Mouse (Mus musculus): ENCODE data around the gene Sgcd.

Sgcd gene

DNA sequence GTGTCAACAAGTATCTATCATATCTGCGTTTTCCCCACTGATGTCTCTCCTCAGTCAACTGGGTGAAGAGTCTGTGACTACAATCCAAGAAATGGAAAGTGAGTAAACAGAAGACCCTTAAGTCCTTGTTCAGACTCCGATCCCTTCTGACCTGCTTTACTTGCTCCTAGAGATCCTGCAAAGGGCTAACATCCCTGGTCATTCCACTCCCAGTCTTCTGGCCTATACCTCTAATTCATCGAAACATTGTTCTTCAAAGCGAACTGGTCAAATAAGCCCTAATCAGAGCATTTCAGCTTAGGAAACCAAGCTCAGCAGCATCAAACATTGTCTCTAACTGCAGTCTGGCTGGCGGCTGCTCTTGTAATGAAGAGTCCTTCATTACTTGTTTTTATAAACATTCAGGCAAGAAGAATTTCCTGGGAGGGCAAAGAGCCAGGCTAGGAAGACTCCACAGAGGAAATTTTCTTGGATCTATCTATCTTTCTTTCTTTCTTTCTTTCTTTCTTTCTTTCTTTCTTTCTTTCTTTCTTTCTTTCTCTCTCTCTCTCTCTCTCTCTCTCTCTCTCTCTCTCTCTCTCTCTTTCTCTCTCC lies 833.8 kb downstream of the Sgcd start:
- in situ Hi-C loops (cut with MboI, MseI) = loop anchor here in 1 of 2 experiments (5.0 kb wide), 1 partner anchor 67 kb away; no protein-coding TSS in a partner anchor

DNA sequence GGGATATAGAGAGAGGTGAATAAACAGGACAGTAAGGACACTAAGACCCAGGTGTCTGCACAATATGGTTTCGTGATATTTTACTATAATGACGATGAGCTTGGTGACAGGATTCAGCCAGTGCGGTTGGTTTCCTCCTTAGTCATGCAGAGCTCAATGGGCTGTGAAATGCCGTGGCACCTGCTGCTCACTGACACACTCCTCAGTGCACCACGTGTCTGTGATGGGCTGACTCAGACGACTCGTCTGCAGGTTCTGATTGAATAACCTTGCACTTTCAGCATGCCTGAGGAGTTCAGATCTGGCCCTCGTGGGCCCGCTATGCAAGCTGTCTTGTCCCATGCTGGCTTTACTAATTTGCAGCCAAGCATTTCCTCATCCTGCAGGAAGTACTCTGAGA lies 839.2 kb downstream of the Sgcd start:
- in situ Hi-C loops (cut with MboI, MseI) = loop anchor here in 1 of 2 experiments (5.0 to 10.0 kb wide), 2 partner anchors 73 to 1085 kb away; no protein-coding TSS in a partner anchor

DNA sequence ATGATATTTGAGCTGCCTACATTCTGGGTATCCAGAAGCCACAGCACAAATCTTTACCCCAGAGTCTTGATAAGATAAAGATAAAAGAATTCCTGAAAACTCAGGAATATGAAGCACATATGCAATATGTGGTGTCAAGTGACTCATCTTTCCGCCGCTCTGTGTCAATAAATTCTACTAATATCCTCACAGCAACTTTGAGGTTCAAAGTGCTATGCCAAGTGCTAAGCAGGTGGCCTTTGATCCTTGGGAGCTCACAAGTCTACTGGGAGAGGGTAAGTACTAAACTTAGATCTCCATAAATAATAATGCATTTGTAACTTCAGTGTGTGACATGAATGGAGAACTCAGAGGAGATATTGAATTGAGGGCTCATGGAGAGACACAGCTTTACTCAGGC lies 848.9 kb downstream of the Sgcd start:
- in situ Hi-C loops (cut with MboI, MseI) = loop anchor here in 1 of 2 experiments (10.0 kb wide), 1 partner anchor 1095 kb away; no protein-coding TSS in a partner anchor

DNA sequence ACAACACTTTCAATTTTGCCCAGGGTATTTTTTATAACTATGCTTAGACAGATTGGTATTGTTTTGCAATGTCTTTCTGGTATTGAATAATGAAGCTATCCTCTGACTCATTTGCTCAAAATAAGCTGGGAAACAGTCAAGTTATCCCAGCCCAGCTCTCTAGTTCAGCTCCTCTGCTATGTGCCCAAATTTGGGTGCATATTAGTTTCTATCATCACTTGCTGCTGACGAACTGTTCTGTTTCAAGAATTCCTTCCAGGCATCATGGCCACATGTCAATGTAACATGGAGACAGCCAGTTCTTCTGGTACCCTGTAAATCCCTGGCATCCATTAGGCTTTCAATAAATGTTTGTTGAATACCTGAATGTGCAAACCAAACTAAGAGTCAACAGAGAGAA lies 849.5 kb downstream of the Sgcd start:
- in situ Hi-C loops (cut with MboI, MseI) = no loop called here

DNA sequence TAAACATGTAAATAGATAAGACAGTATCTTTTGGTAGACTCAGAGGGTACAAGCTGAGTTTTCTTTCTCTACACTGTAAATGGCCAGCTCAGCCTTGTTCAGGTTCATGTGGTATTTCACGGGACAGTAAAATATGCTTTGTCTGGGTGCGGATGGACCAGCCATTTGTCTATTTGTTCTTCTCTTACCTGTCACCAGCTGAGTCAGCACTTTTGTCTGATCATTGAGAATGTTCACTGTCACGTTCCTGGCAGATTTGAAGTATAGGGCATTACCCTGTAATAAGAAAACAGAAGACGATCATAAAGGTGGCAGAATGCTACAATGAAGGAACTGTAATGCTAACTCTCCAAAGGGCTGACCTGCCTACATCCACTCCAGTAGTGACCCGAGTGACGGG lies 856.4 kb downstream of the Sgcd start:
- in situ Hi-C loops (cut with MboI, MseI) = no loop called here

DNA sequence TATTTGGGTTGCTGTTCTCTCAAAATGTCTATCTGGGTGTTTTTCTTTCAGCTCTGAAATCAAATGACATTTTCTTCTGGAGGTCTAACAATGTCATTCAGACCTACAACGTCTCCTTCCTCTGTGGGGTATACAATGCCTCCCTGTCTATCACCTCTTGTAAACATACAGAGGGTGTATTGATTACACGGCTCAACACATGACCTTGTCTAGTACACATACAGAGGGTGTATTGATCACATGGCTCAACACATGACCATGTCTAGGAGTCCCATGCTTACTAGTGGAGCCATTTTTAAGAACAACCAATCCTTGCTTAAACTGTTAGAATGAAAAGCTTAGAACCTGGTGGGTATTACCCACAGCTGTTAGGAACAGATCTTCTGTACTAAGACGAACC lies 858.3 kb downstream of the Sgcd start:
- in situ Hi-C loops (cut with MboI, MseI) = no loop called here

DNA sequence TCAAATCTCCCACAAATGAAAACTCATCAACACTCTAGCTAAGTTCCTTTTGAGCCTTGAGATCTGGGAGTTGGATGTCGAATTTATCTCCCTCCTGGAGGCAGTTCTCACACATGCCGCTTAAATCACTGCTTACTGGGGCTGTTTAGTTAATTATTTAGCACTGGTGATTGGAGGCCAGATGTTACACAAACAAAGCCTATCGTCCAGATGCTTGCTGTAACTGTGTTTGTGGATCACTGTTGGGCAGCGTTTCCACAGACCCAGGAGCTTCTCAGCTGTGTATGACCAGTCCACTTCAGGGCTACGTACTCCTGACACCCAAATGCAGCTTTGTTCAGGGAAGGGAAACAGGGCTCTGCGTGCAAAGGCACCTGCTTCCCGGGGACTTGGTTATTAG lies 858.8 kb downstream of the Sgcd start:
- in situ Hi-C loops (cut with MboI, MseI) = no loop called here

DNA sequence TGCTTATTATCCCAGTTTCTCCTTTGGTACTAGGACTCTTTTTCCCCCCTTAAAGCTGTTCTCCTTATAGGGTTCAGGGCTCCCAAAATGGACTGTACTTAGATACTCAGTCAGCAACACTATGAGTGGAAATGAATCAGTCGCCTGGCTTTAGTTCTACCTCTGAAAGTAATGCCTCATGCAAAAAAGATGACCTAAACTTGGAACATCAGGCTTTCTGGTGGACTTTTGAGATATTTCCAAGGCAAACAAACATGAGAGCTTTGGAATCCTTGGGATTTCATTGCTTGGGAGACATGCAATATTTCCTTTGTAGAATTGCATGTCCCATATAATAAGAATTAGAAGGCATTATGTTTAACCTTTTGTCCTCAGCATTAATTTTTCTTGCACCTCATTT lies 859.6 kb downstream of the Sgcd start:
- in situ Hi-C loops (cut with MboI, MseI) = no loop called here

DNA sequence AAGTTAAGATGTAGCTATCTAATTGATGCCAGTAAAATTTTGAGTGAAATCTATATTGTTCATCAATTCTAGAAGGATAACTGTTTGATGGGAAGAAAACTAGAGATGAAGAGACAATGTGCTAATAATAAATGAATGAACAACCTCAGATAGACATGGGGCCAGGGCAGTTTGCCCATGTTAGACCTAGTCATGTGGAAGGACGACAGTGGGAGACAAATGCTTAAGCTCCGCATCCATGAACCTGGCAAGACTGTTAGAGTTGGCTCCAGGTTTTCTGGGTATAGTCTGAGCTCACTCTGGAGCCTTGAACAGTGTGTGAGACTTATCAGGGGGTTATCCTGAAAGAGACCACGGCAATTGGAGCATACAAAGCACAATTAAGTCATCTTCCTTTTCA lies 860.4 kb downstream of the Sgcd start:
- in situ Hi-C loops (cut with MboI, MseI) = no loop called here

DNA sequence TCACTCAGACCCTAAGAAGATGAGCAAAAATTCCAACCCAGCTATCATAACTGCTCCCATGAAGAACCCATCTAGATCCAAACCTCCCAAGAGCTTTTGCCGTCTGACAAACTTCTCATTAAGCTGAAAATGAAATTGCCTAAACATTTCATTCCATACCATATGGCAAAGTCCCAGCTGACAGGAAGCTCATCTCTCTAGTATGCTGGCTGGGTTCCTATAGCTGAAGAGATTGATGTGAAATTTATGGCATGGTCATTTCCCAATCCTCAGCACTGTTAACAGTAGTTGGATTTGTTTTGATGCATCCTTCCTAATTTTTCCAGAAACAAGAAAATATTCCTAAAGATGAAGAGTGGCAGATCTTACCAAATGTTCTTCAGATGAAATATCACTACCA lies 867.9 kb downstream of the Sgcd start:
- in situ Hi-C loops (cut with MboI, MseI) = no loop called here

DNA sequence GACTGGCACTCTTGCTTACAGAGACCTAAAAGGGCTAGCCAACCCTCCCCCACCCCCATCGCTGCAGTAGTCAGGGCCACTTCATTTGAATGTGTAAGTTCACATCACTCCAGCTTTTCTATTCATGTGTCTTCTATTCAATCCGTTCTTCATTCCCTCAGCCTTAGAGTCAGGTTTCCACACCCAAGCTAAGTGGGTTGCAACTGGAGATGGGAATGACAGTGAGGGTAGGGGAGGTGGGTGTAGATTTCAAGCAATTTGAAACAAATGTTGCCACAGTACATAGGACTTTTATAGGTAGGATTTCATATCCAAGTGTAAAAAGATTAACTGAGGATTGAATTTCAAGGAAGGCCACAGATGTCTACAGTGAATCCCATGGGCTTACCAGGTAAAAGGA lies 870.9 kb downstream of the Sgcd start:
- in situ Hi-C loops (cut with MboI, MseI) = no loop called here

DNA sequence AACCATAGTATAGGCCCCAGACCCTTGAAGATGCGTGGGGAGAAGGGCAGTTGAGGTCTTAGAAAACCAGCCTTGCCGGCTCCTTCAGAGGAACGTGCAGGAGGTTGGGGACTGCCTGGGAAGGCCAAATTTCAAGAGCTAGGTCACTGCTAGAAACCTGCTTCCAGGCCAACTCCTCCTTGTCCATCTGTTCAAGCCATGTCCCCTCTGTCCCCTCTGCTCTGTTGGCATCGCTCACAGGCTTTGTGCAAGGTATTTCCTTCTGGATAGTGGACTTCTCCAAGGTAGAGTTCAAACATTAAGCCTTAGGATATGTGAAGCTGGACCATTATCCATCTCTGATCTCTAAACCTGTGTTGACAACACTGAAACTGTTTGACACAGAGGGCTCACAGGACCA lies 874.4 kb downstream of the Sgcd start:
- in situ Hi-C loops (cut with MboI, MseI) = no loop called here

DNA sequence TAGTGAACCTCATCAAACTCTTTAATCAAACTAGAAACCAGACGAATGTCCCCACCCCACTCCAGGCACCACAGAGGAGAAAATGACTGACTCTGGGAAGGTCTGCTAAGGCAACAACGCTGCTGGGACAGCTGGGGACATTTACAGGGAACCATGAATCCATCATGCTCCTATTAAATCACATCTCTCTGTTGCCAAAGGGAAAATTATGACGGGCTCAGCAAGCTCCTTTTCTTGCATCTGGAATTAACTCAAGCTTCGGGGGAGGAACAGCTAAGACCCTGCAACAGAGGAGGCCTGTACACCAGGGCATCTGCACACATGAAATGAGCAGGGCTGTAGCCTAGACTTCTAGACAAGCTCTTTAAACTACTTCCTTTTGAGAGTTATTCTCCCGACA lies 875.7 kb downstream of the Sgcd start:
- in situ Hi-C loops (cut with MboI, MseI) = no loop called here

DNA sequence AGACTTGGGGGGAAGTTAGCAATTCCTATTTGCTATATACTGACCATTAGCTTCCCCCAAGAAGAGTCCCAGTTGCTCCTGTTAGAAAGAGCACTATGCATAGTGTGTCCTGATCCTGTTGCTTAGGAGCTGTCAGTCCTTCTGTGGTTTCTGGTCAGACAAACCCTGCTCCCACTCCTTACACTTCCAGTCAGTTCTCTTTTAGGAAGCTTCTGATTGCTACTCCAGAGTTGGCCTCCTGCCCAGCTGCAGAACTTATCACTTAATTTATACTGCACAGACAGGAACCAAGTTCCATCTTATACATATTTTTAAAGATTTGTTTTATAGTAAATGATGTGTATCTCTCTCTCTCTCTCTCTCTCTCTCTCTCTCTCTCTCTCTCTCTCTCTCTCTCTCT lies 878.5 kb downstream of the Sgcd start:
- in situ Hi-C loops (cut with MboI, MseI) = no loop called here

DNA sequence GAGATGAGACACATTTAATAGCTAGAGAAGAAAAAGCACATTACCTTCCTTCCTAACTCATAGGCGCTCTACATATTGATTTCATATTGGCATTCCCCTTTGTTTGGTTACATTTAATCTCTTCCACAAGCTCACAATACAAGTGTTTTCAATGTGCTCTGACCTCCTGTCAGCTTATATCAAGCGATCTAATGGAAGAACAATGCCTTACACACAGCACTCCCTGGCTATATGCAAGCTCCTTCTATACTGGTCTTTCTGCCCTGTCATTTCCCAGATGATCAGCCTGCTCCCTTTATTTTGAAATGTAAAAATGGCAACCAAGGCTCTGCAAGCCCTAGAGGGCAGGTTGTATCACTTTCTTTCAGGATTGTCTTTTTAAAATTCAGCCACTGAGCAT lies 881.1 kb downstream of the Sgcd start:
- in situ Hi-C loops (cut with MboI, MseI) = no loop called here

DNA sequence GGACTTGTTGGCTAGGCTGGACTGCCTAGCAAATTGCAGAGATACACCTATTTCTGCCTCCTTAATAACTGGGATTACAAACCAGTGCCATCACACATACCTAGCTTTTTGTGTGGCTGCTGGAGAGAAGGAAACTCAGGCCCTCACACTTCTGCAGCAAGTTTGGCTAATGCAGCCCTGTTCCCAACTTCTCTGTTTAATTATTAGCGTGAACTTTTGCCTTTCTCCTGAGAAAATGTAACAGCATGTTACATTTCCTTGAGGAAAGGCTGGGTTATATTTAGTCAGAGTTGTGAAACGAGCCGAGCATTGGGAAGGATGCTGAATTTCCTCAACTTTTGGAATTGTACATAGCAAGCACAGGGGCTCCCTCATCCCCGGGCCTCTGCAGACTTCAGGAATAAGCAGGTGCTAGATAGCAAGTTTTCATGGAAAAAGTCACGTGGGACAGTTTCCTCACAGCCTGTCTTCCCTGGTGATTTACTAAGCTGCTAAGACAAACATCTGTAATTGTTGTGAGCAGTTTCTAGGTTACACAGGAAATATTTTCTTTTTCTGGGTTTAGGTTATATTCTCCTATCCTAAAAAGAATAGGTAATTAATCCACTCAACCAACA lies 895.4 kb downstream of the Sgcd start:
- in situ Hi-C loops (cut with MboI, MseI) = no loop called here

DNA sequence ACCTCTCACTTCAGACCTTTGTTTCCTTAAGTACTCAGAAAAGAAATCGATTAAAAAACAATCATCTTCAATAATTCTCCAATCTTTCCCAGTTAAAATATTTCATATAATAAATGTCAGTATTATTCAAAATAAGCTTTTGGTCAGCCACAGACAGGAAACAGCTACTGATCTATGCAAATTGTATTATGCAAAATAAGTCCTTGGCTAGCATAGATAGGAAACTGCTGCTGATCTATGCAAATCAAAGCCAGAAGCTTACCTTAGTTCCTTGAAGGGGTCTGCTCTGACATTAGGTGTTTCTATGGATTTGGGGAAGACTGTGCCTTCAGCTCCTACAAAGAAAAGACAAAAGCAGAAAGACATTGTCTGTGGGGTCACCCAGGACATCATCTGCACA lies 906.3 kb downstream of the Sgcd start:
- in situ Hi-C loops (cut with MboI, MseI) = no loop called here

DNA sequence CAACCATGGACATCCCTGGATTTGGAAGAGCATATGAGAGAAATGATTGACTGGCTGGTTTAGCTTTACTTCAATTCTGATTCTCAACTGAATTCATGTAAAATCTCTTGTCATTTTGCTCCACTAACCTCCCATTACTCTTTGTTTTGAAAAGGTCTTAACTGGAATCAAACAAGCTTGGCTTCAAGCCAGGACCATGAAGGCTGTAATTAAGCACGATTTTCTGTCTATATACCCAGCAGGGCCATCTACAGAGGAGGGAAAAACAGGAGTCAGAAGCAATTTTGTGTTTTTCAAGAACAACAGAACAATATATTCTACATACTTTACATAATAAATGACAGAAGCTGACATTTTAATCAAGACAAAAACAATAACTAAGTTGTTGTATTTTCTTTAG lies 915.2 kb downstream of the Sgcd start:
- in situ Hi-C loops (cut with MboI, MseI) = no loop called here

DNA sequence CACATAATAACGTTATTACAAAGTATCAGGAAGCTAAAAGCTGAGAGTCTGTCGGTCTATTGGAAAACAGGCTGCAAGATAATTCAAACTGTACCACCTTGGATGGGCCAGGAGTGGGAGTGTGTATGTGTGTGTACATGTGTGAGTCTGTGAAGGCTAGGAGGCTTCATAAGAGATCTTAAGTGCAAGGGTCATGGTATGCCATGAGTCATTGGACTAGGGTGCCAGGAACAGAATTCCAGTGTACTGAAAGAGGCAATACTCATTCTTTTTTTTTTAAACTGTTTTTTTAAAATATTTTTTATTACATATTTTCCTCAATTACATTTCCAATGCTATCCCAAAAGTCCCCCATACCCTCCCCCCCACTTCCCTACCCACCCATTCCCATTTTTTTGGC lies 917.6 kb downstream of the Sgcd start:
- in situ Hi-C loops (cut with MboI, MseI) = no loop called here

DNA sequence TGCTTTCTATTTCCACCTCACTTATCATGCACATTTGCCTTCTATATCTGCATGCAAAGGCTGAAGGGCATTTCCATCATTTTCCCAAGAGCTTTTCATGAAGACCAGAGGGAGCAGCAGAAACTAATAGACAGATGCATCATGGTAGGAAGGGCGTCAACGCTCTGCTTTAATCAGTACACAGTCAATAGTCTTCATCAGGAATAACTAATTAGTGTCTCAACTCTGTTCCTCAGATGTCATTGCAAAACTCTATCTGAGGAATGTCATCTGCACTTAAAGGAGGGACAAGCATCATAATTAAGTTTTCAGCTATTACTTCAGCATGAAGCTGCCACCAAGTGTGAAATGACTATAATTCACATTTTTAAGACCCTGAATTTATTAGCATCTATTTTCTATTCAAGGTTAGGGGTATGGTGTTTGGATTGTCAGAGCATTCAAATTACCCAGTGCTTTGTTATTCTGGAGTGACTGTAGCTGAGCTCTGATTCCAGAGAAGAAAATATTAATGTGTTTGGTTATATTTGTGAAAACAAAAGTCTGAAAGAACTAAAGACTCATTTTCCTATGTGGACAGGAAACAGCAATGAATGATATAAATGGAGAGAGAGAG lies 918.9 kb downstream of the Sgcd start:
- in situ Hi-C loops (cut with MboI, MseI) = no loop called here

DNA sequence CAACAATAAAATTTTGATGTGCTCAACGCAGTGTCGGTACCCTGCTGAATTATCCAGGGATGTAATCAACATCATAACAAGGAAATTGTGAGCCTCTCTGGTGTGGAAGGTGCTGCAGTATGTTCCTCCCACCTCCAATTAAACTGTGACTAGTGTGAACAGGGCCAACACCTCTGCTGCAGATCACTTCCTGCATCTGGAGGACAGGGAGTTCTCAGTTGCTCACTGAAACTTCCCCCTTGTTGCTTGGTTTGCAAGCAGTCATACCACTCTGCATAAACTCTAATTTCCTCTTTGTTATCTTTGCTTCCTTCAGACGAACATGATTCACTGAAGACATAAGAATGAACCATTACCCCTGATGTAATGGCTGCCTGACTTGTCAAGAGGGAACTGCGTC lies 925.1 kb downstream of the Sgcd start:
- in situ Hi-C loops (cut with MboI, MseI) = no loop called here

DNA sequence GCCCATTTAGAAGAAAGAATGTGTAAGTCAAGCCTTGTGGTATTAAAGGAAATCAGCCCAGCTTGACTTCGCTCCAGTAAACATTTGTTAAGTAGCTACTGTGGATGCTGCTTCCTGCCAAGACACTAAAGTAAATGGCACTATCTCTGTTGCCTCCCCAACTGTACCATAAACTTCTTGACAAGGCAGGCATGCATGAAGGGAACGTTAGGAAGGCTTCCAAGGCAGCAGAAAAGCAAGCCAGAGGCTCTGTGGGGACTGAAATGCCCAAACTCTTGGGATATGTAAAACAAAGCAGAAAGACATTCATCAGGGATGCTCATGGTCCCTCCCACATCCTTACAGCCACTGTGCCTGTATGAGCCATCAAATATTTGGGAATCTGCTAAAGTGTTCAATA lies 938.4 kb downstream of the Sgcd start:
- in situ Hi-C loops (cut with MboI, MseI) = no loop called here

DNA sequence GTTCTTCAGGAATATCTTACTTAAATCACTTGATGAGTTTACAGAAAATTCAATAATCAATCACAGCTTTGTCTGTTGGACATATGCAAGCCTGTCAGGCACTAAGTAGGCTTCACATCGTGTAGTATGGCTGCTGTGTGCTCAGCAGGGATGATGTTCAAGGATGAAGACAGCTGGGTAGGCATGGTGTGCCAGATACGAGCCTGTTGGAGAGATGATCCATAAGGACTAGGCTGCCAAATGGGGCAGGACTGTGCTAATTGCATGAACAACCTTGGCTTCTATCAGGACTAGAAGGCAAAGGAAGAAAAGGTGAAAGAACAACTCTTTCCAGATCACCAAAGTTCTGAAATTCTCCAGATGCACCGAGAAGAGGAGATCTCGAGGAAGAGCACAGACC lies 939.0 kb downstream of the Sgcd start:
- in situ Hi-C loops (cut with MboI, MseI) = no loop called here
